Mouse (Mus musculus) stomach, postnatal 0 days (tissue): Measurements from ENCODE around the gene Gp1bb.

Experiments used
- CTCF ChIP-seq: IDR thresholded peaks from 2 replicates; pipeline ENCODE4 v1.5.1; 2016; ENCODE audit warnings: antibody characterized with exemption, low read depth, mild to moderate bottlenecking, moderate library complexity
- EP300 ChIP-seq: optimal IDR thresholded peaks from 2 replicates; pipeline ENCODE3; 2016; ENCODE audit warnings: antibody characterized with exemption

DNA sequence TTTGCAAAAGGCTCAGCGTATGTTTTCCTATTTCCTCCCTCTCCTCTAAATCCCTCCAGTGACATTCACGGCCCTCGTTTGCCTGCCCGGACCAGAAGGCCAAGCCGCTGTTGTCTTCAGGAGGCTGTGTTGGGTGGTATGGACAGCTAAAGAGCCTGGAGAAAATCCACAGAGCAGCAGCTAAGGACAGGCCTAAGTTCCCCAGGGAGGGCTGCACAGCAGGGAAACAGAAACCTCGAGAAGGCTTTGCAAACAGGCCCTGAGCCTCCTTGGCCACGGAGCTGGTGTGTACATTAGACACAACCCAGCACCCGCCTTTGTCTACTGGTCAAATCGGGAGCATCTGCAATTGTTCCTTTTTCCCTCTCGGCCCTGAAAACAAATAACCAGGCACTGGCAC lies 36.5 kb downstream of the Gp1bb start:
- TF ChIP-seq CTCF (no peak), EP300 (no peak)
